8 mouse cellular contexts compared by ENCODE assay signal in genomic region chr5:92117823-92118403, GRCm38 (mm10). TPM values are rescaled to one million over a fixed set of nuclear protein-coding genes. Genes with fewer than 3 reads are reported as not detected.
DNase-seq lines count a peak whose midpoint lies in the region; ATAC-seq and TF ChIP-seq lines count a peak whose summit lies in the region.

No protein-coding gene starts in this region.

- H3K79me2 ChIP-seq in liver, adult 2 months (ENCODE audit: control insufficient read depth, insufficient read depth, low read length): peaks cover 3% of the 10 kb centered on the region; the same call in 1 of the 2 replicates

- no peak overlapping the region for H3K4me2 ChIP-seq in heart, embryonic 11.5 days
- H3K4me2 ChIP-seq in kidney, embryonic 14.5 days (replicated peaks; ENCODE audit: low read depth, low read length): no peak overlapping the region

- H3K9ac ChIP-seq in heart, embryonic 11.5 days (ENCODE audit: low read depth, low read length): no peak overlapping the region
- no peak overlapping the region for H3K9ac ChIP-seq in kidney, embryonic 14.5 days (ENCODE audit: low read depth, low read length)
- H3K9ac ChIP-seq in liver, adult 2 months (ENCODE audit: low read depth, low read length): no peak overlapping the region

- no peak for TF ChIP-seq POLR2A in liver, adult 2 months (IDR thresholded peaks at IDR 0.05; ENCODE audit: extremely low read depth, insufficient read depth, low read length)

- ATAC-seq in heart, embryonic 11.5 days (replicated peaks; ENCODE audit: insufficient number of reproducible peaks, low FRiP score, low TSS enrichment): peak; percentile 57
- ATAC-seq in kidney, embryonic 14.5 days (ENCODE audit: low FRiP score, low TSS enrichment): peak; percentile 77

- DNase-seq in A20 (ENCODE audit: low read depth, low spot score): peak; percentile 83
- peak; percentile 82 for DNase-seq in adrenal gland, adult 2 months
- DNase-seq in embryonic facial prominence, embryonic 10.5 days (ENCODE audit: low spot score): peak; percentile 61
- peak; percentile 99 for DNase-seq in liver, adult 2 months (ENCODE audit: extremely low read depth, low read depth, low spot score)
- DNase-seq in naive thymus-derived CD4-positive, alpha-beta T cell, adult 2 months (ENCODE audit: low read depth): peak; percentile 86
- peak; percentile 64 for DNase-seq in telencephalon, adult 2 months (ENCODE audit: low read depth, low spot score)

- WGBS in embryonic facial prominence, embryonic 10.5 days: 55% methylated on average over 12 of the region's 12 CpGs
- 53% methylated on average over 12 of the region's 12 CpGs for WGBS in heart, embryonic 11.5 days (ENCODE audit: insufficient replicate concordance)
- WGBS in kidney, embryonic 14.5 days: 54% methylated on average over 12 of the region's 12 CpGs
- WGBS in liver, adult 2 months: 30% methylated on average over 12 of the region's 12 CpGs

- H3K36me3 ChIP-seq in embryonic facial prominence, embryonic 10.5 days (replicated peaks): 0 out of 2 replicates have a peak, but pooled peaks cover 2% of the 10 kb centered on the region
- H3K36me3 ChIP-seq in heart, embryonic 11.5 days (ENCODE audit: control insufficient read depth, insufficient read depth, low read length): no peaks in the 10 kb centered on the region
- H3K36me3 ChIP-seq in kidney, embryonic 14.5 days (ENCODE audit: control insufficient read depth, insufficient read depth, low read length): no peaks in the 10 kb centered on the region
- no peaks in the 10 kb centered on the region for H3K36me3 ChIP-seq in liver, adult 2 months (ENCODE audit: control insufficient read depth, insufficient read depth, low read length)

- TF ChIP-seq CTCF in liver, adult 2 months (IDR thresholded peaks at IDR 0.05; ENCODE audit: low read depth, low read length): peak; percentile 84

- no peaks in the 10 kb centered on the region for H3K9me3 ChIP-seq in embryonic facial prominence, embryonic 10.5 days
- no peaks in the 10 kb centered on the region for H3K9me3 ChIP-seq in heart, embryonic 11.5 days (replicated peaks; ENCODE audit: control insufficient read depth, low read length)
- H3K9me3 ChIP-seq in kidney, embryonic 14.5 days (ENCODE audit: control insufficient read depth, low read length): no peaks in the 10 kb centered on the region

- peaks cover under 1% of the 10 kb centered on the region; the same call in 1 of the 2 replicates for H3K4me1 ChIP-seq in embryonic facial prominence, embryonic 10.5 days
- H3K4me1 ChIP-seq in heart, embryonic 11.5 days (ENCODE audit: control insufficient read depth, insufficient read depth, low read length): no peaks in the 10 kb centered on the region
- H3K4me1 ChIP-seq in kidney, embryonic 14.5 days (ENCODE audit: control insufficient read depth, insufficient read depth, low read length): no peaks in the 10 kb centered on the region
- H3K4me1 ChIP-seq in liver, adult 2 months (ENCODE audit: control insufficient read depth, insufficient read depth, low read length): peaks cover 3% of the 10 kb centered on the region; the same call in 1 of the 2 replicates

- H3K27me3 ChIP-seq in embryonic facial prominence, embryonic 10.5 days (replicated peaks; ENCODE audit: low read depth, poor library complexity, severe bottlenecking): 0 out of 2 replicates have a peak, but pooled peaks cover 10% of the 10 kb centered on the region
- H3K27me3 ChIP-seq in heart, embryonic 11.5 days (ENCODE audit: control insufficient read depth, insufficient read depth, low read length): 0 out of 2 replicates have a peak, but pooled peaks cover 1% of the 10 kb centered on the region
- H3K27me3 ChIP-seq in kidney, embryonic 14.5 days (ENCODE audit: control insufficient read depth, insufficient read depth, low read length): no peaks in the 10 kb centered on the region
- H3K27me3 ChIP-seq in liver, adult 2 months (ENCODE audit: control insufficient read depth, insufficient read depth, low read length): no peaks in the 10 kb centered on the region

- no peak overlapping the region for H3K4me3 ChIP-seq in embryonic facial prominence, embryonic 10.5 days
- H3K4me3 ChIP-seq in heart, embryonic 11.5 days (ENCODE audit: low read depth, low read length): no peak overlapping the region
- H3K4me3 ChIP-seq in kidney, embryonic 14.5 days (ENCODE audit: low read length): no peak overlapping the region
- no peak overlapping the region for H3K4me3 ChIP-seq in liver, adult 2 months (ENCODE audit: insufficient read depth, low read depth, low read length)

- no peak overlapping the region for H3K27ac ChIP-seq in embryonic facial prominence, embryonic 10.5 days (replicated peaks)
- H3K27ac ChIP-seq in heart, embryonic 11.5 days (ENCODE audit: low read depth, low read length): no peak overlapping the region
- no peak overlapping the region for H3K27ac ChIP-seq in kidney, embryonic 14.5 days (ENCODE audit: low read depth, low read length)
- peak overlapping the region; percentile 36; the same call in 1 of the 2 replicates for H3K27ac ChIP-seq in liver, adult 2 months (replicated peaks; ENCODE audit: insufficient read depth, low read depth, low read length)

RNA-seq across cellular contexts. Expression of gene Uso1, which starts 19.8 kb away (rescaled TPM):
- total RNA-seq in adrenal gland, adult 2 months (2021): 100 to 1,000 TPM in 1 of 2 experiments, 10 to 100 TPM in 1; 88.8 to 113 TPM
- polyA plus RNA-seq in adrenal gland, adult 2 months (2012; rRNA removed): 22.8 and 35.4 TPM in 2 replicates
- polyA plus RNA-seq in embryonic facial prominence, embryonic 10.5 days (2016; fragmentation: Nextera tagmentation; extraction: Ambion mirVana): 36.8 and 38.0 TPM in 2 replicates
- 25.9 and 26.7 TPM in 2 replicates for polyA plus RNA-seq in heart, embryonic 11.5 days (2014; fragmentation: Nextera tagmentation; extraction: Ambion mirVana)
- polyA plus RNA-seq in kidney, embryonic 14.5 days (2014; fragmentation: Nextera tagmentation; extraction: Ambion mirVana): 29.0 and 33.4 TPM in 2 replicates
- 44.7 and 46.6 TPM in 2 replicates for total RNA-seq in liver, adult 2 months (2014; rRNA removed)
- polyA plus RNA-seq in liver, adult 2 months (2012; rRNA removed): 20.4 and 22.2 TPM in 2 replicates

RNA-seq across cellular contexts. Expression of gene G3bp2, which starts 34.4 kb away (rescaled TPM):
- 100 to 1,000 TPM; 142 to 168 TPM for total RNA-seq in adrenal gland, adult 2 months (2021)
- 9.7 and 12.5 TPM in 2 replicates for polyA plus RNA-seq in adrenal gland, adult 2 months (2012; rRNA removed)
- polyA plus RNA-seq in embryonic facial prominence, embryonic 10.5 days (2016; fragmentation: Nextera tagmentation; extraction: Ambion mirVana): 282 and 292 TPM in 2 replicates
- 177 and 181 TPM in 2 replicates for polyA plus RNA-seq in heart, embryonic 11.5 days (2014; fragmentation: Nextera tagmentation; extraction: Ambion mirVana)
- 159 and 214 TPM in 2 replicates for polyA plus RNA-seq in kidney, embryonic 14.5 days (2014; fragmentation: Nextera tagmentation; extraction: Ambion mirVana)
- 29.5 and 37.3 TPM in 2 replicates for total RNA-seq in liver, adult 2 months (2014; rRNA removed)
- polyA plus RNA-seq in liver, adult 2 months (2012; rRNA removed): 11.3 and 12.1 TPM in 2 replicates

Comparison
In these comparisons a context has a peak if more than half of its experiments do, and no peak if none do; other contexts are left out.
1. RNA of gene G3bp2, which starts 34.4 kb away (polyA plus RNA-seq): 282 to 292 TPM in embryonic facial prominence, embryonic 10.5 days, 159 to 214 TPM in kidney, embryonic 14.5 days and 177 to 181 TPM in heart, embryonic 11.5 days; 9.7 to 12.5 TPM in adrenal gland, adult 2 months and 11.3 to 12.1 TPM in liver, adult 2 months; every median in the first group is over 10 times any median in the second.
2. Peak in every context shown above with its lines, with median percentiles within 50 percentile points of each other: DNase-seq.